Mouse (Mus musculus) adrenal gland, postnatal 14 days (tissue): ENCODE measurements around the gene Dppa3. TPM values are rescaled to one million over a fixed set of nuclear protein-coding genes. Genes with fewer than 3 reads are reported as not detected.

Experiments used
- DNase-seq: peaks from one replicate; pipeline ENCODE4 v3.0.0; 2021; ENCODE audit warnings: mixed read lengths
- long read RNA-seq, 2 experiments: library from polyadenylated mRNA; stranded (forward); transcript quantifications; one replicate each; pipeline ENCODE4 v2.0.0; 2021
- total RNA-seq: library from RNA; stranded (reverse); gene quantifications from 2 replicates; pipeline ENCODE4 v1.2.3, GENCODE M21; 2021

The Dppa3 gene
- total RNA-seq = not detected in 2 replicates
- long read RNA-seq, experiment 1 = 0 reads
- long read RNA-seq, experiment 2 = 0 reads

DNA sequence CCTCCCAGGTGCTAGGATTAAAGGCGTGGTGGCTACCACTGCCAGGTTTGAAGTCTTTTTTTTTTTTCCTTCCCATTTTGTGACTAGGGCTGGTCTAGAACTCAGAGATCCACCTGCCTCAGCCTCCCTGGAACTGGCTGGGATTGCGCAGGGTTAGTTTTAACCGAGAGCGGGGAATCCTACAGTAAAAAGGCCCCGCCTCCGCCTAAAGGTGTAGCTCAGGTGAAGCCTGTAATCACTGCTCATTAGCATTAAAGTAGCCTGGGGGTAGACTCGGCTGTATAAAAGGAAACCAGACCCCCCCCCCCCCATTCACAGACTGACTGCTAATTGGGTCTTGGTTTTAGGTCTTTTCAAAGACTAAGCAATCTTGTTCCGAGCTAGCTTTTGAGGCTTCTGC, at the start of gene Dppa3:
Dppa3 (plus strand) TSS at position 301 of the 400 bp plus-strand sequence.
- no peak for DNase-seq

DNA sequence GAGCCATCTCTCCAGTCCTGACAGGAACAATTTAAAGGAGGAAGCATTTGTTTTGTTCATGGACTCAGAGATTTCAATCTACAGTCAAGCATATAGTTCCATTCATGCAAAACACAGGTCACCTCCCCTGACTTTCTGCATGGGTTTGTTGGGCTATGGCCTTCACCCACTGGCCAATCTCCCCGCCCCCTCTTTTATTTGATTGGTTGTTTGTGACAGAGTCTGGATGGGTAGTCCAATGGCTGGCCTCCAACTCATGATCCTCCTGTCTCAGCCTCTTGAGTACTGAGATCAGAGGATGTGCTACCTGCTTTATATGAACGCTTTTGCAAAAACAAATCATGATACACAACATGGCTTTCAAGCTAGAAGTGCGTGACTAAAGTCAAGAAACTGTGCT, 49.2 kb upstream of the Dppa3 start:
- DNase-seq = no peak

DNA sequence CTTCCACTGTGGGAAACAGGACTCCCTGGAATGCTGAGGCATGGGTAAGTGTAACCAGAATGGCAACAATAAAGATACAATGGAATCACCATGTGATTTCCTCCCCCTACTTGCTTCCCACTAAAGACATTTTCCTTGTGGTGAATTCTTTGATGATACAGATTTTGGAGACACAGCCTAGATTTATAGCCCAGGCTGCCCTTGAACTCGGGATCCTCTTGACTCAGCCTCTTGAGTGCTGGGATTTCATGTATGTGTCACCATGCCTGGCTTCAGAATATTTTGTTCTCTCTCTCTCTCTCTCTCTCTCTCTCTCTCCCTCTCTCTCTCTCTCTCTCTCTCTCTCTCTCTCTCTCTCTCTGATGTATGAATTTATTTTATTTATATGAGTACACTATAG, 47.1 kb upstream of the Dppa3 start:
- no peak for DNase-seq

DNA sequence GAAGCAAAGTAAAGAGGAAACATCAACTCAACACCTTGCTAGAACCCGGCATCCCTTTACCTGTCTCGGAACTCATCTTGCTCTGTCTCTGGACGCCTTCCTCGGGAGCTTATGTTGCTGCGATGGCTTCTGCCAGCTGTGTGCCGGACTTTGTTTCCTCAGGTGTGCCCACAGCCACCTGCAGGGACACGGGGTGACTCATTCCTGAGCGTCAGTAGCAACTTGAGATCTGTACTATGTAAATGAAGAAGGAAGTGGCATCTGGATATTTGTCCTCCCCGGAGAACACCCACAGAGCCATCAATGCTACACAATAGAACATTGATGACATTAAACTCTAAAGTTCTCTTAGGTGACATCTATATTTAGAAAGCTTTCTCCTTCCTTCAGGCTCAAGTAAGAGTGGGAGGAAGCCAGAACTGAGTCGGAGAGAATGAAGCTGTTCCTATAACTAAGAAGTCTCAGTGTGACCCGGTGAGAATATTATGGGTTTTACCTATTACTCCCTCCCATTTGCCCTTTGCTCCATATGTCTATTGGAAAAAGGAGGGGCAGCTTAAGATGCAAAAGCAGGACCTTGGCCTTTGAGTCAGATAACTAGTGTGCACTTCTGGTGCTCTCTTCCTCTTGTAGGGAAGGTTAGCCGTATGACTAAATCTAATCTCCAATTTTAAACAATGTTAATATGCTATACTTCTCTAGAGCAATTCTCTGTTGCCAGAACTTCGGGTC, 35.0 kb upstream of the Dppa3 start:
- no peak for DNase-seq

DNA sequence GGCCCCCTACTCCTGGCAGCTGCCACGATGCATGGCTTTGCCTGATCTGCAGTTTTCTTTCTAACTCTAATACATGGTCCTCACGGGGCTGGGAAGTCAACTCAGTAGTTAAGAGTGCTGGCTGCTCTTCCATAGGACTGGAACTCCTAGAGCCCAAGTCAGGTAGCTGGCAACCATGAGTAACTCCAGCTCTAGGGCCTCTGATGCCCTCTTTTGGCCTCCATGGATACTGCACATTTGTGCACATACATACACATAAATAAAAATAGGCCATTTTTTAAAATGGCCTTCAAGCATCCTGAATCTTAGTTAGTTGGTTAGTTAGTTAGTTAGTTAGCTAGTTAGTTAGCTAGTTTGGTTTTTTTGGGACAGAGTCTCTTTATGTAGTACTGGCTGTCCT, 33.3 kb upstream of the Dppa3 start:
- no peak for DNase-seq

DNA sequence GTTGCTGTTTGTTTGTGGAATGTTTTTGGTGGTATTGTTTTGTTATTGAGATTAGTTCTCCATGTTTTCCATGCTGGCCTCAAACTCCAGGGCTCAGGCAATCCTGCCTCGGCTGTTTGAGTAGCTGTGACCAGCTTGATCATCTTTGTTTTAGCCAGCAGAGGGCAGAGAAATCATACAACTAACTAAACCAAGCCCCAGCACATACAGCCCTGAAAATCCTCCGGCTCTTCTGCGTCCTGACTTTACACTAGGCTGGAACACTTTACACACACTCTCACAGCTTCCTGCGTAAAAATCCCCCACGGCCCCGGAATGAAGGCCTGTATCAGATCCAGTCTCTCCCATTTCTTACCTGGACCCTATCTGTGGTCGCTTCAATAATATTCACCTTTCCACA, 30.6 kb upstream of the Dppa3 start:
- DNase-seq = peak; percentile 42

DNA sequence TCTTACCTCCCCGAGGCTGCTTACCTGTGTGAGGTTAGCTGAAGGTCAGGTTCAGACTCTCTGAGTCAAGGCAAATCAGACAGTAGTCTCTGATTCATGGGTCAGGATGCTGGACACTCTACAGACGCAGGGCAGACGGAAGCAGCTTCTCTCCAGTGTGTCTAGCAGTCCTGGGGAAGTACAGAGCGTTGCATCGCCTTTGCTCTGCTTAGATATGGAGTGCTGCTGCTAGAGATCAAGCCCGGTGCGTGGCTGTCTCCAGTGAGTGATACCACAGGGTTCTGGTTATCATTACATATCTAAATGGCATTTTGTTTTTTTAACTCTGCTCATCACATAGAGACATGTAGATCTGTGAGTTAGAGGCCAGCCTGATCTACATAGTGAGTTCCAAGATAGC, 29.6 kb upstream of the Dppa3 start:
- DNase-seq = no peak

DNA sequence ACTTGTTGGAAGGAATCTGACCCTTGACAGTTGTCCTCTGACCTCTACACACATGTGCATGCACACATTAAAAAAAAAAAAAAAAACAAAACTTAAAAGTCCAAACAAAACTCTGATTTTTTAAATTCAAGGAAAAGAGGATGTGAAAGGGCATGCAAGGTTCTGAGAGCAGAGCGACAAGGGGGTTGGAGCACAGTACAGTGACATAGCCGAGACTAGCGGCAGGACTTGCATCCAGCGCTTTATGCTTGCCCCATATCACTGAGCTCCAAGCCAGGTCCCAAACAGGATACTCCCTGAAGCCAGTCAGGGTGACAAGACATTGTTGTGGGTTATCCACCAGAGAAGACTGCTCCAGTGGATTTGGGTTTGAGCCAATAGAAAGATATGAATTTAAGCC, 28.2 kb upstream of the Dppa3 start:
- no peak for DNase-seq

DNA sequence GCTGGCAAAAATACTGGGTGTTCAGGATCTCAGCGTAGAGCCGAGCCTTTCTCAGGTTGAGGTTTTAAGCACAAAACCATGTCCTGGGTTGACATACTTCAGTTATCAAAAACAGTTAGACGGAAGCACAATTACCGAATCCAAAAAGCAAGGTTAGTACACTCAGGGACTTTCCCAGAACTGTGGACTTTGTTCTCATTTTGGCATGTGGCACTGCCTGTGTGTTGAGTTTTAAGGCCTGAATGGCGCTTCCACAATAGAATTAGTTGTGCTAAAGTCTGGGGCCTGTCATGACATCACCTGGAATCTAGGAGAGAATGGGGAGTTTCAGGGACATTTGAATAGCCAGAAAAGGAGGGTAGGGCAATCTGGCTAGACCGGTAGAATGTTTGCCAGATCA, 27.8 kb upstream of the Dppa3 start:
- no peak for DNase-seq

DNA sequence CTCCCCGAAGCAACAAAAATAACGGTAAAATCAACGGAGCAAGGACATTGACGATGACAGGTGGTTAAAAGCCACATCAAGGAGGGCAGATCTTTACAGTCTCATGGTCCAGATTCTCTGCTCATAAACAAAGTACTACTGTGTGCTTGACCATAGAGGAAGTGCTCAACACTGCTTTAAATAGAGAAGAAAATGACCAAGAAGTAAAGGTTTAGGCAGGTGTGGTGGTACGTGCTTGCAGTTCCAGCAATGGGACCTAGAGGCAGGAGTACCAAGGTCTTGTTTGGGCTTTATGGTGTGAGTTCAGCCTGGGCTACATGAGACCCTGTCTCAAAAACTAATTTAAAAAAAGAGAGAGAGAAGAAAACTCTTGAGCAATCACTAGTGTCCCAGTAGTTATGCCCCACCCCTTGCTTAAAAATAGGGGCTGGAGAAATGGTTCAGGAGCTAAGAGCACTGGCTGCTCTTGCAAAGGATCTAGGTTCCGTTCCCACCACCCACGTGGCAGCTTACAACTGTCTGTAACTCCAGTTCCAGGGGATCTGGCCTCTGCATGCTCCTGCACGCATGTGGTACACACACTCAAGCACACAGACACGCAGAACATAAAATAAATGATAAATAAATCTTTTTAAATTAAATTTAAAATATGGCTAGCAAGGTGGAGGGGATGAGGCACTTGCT, 27.0 kb upstream of the Dppa3 start:
- no peak for DNase-seq

DNA sequence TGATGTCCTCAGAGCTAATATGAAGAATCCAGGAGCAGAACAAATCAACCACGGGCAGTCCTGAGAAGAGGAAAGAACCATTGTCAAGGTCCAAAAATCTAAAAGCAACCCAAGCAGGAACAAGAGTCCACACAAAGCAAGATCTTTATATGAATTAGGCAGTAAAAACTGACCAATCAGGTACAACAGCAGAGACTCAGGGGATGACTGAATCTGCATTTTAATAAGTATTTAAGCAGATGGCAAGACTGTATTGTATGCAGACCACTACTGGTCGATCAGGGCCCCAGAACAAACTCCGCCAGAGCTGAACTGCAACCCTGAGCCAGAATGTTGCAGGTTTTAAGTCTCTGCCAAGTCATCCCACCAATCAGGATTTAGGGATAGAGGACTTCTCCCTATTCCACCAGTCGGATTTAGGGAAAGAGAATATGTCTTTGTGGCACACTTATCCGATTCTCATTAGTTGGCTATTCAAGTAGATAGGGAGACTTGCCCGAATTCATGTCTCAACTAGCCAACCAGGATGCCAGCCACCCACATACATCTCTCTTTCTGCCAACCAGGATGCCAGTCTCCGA, 26.1 kb upstream of the Dppa3 start:
- DNase-seq = no peak

DNA sequence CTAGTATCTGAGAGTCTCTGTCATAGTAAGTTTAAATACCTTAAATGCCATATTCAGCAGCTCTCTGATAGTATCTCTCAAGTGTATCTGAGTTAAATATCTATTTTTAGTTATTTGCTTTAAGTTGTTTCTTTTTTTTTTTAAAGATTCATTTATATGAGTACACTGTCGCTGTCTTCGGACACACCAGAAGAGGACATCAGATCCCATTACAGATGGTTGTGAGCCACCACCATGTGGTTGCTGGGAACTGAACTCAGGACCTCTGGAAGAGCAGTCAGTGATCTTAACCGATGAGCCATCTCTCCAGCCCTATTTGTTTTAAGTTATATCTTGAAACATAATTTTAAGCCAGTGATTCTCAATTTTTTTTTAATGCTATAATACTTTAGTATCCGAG, 25.2 kb upstream of the Dppa3 start:
- no peak for DNase-seq

DNA sequence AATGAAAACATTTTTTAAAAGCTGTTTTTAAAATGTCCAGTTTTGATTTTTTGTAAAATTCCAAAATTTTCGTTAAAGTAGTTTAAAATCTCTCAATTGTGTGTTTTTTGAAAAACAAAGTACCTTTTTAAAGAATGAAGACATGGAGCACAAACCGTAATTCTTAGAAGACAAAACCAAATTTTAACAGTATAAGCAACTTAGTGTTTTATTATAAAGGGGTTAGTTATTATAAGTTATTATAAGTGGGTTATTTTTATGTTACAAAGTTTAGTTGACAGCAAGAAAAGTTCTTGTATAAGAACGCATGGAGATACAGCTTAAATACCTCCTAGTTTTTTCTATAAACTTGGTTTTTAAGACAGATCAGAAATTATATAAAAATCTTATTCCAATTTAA, 24.6 kb upstream of the Dppa3 start:
- DNase-seq = no peak

DNA sequence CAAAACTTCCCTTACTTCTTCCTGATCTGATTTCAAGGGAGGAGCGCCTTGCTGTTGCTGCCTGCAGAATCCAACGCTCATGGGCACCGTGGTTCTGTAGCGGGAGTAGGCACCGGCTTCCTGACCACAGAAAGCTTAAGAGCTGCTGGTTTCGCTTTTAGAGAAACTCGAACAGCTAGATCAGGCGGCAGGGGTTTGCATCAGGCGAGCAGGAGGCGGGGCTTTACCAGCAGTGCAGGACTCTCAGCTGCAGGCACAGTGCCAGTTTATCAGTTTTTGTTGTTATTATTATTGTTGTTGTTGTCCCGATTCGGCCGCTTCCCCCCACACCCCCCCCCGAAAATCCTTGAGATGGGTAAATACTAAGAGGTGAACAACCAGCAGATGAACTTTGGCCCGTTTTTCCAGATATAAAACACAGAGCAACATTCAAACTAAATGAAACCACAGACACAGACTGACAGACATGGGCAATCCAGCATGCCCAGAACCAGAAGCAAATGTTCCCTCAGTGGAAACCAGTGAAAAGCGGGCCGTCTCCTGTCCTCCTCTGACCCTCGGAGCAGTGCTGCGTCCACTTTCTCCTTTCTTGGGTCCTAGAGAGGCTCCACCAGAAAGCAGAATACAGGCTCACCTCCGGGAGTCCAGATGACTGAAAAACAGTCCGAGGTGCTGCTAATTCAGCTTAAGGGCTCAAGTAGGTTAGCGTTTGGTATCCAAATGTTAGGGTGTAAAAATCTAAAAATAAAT, 23.8 kb upstream of the Dppa3 start, which contains the start of gene Apobec1:
Apobec1 (minus strand) TSS at position 203 of the 750 bp plus-strand sequence.
- DNase-seq = peak; percentile 87

DNA sequence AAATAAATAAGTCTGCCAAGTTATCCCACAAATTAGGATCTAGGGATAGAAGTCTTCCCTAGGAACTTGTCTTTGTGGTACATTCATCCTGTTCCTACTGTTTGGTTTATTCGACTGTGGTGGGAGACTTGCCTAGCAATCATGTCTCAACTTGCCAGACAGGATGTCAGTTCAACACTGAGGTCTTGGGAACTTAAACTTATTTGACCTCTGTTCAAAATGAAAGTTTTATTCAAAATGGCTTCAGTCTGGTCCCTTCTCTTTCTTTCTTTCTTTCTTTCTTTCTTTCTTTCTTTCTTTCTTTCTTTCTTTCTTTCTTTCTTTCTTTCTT, 23.3 kb upstream of the Dppa3 start:
- no peak for DNase-seq

DNA sequence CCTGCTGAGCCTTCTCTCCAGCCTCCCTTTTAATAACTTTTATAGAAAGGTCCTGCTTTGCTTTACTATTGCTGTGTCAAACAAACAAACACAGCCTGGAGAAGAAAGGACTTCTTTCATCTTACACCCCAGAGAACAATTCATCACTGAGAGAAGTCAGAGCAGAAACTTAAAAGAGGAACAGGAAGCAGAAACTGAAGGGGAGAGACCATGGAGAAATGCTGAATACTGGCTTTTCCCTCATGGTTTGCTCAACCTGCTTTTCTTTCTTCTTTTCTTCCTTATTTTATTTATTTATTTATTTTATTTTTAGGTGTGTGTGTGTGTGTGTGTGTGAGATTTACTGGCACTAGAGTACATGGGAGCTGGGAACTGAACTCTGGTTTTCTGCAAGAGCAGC, 21.9 kb upstream of the Dppa3 start:
- no peak for DNase-seq

DNA sequence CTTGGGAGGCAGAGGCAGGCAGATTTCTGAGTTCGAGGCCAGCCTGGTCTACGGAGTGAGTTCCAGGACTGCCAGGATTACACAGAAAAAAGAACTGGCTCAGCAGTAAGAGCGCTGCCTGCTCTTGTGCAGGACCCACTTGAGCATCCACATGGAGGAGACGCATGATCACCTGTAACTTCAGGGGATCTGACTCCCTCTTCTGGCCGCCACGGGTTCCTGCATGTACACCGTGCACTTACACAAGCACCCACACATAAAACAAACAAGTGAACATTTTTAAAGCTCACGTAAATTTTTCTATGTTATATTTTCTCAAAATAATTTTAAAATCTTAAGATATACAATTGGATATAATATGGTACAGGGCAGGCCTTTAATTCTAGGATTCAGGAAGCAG, 20.7 kb upstream of the Dppa3 start:
- DNase-seq = peak; percentile 34

DNA sequence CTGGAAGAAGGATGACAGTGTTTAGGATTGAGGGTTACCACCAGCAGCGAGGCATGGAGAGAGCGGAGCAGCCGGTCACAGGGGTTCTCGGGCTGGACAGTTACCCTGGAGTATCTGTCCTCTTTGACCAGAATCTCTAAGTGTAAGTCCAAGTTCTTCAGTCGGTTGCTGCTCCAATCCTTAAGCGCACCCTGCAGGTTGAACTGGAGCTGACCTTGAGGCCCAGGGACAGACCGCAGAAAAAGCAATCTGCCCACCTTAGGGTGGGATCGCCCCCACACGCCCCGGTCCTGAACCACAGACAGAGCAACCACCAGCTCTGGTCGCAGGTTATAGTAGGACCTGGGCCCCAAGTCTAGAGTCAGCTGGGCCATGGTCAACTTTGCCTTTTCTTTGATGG, 19.5 kb upstream of the Dppa3 start:
- no peak for DNase-seq

DNA sequence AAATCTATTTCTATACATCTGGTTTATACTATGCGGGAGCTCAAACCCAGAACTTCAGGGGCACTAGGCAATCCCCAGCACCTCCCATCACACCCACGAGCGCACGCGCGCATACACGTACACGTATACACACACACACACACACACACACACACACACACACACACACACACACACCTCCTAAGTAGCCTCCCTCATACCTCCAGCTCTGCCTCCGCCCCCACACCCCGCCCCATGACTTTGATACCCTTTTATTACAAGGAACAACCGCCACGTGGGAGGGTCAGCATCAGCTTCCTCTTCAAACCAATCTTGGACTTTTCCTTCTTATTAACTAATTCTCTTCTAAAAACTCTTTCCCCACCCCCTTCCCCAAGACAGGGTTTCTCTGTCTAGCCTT, 18.5 kb upstream of the Dppa3 start:
- no peak for DNase-seq

DNA sequence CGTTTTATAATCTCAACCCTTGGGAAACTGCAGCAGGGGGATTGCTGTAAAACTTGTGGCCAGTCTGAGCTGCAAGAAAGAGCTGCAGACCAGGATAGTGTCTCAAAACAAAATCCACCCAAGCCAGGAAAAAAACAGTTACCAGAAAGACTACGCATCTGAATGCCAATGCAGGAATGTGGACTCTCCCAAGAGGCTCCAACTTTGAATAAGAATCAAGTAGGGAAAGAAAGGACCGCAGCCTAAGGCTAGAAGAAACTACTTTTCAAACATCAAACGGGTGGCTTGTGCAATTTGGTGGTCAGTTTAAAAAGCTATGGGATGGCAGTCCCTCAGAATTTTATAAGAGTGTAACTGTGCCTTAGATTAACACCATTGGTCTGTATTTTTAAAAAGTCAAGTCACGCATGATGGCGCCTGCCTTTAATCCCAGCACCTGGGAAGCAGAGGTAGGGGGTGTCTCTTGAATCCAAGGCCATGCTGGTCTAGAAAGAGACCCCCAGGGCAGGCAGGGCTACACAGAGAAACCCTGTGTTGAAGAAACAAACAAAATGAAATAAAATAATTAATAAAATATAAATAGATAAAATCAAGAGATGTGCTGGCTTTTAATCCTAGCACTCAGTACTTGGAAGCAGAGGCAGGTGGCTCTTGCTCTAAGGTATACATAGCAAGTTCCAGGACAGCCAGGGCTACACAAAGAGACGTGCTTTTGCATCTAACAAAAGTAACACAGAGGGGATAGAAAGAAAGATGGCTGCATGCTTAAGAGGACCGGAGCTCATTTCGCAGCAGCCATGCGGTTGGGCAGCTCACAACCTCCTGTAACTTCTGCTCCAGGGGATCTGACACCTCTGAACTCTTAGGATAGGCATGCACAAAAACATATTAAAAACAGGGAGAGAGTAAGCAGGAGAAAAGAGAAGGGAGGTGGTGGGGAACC, 17.5 kb upstream of the Dppa3 start:
- DNase-seq = no peak

DNA sequence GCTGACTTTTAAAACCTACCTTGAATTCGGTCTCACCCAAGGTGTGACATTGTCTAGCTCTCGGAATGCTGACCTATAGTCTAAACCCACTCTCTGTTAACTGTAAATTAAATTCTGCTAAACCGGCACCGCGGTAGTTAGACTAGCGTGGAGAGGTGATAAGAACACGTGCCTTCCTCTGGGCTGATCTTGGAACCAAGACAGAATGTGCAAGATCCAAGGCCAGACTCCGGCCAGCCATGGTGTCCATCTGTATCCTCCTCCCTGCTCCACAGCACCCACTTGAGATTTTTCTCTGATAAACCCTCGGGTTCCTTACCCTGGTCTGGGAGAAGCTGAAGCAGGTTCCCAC, 16.9 kb upstream of the Dppa3 start:
- no peak for DNase-seq

DNA sequence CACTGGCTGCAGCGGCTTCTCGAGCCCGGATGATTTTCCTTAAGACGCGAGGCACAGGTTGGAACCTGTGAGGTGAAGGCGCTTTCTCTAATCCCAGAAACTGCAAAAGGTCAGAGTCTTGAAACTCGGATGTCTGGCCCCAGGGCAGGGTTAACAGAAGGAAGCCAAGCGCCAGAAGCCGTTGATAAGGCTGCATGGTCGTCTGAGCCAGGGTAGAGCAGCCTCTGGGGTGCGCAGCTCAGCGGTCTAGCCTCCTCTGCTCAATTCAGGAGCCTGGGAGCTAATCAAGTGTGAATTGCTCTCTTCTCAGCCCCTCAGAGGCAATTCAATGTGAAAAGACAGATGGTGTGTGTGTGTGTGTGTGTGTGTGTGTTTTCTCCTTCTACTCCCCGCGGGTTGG, 16.4 kb upstream of the Dppa3 start, which contains the start of gene Gdf3:
Gdf3 (minus strand) TSS at position 317 of the 400 bp plus-strand sequence.
- no peak for DNase-seq
